In the genomic region with DNA sequence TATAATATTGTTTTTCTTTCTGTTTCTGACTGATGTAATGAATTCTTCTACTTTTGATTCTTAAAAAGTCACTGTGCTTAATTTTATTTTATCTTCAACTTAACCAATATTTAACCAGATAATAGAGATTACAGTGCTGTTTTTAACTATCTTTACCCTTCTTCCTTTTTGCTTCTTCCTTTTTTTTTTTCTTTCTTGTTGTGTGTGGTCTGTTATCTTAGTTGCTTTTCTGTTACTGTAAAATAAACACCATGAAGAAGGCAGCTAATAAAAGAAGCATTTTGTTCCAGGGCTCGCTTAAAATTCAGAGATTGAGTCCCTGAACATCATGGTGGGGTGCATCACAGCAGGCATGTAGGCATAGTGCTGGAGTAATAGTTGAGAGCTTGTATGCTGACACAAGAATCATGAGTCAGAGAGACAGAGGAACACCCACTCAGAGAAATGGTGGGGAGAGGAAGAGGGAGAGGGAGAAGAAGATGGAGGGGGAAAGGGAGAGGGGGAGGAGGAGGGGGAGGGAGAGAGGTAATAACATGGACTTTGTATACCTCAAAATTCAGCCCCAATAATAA, we compare ENCODE assay signal across 19 mouse cellular contexts.
"Had no signal": no experiment of that assay in that cellular context is flagged by ENCODE, and none has a peak within 500 bp of the region (broad histone marks: within the 10 kb centered on the region; RNA-seq: fewer than 3 reads in every experiment).

No protein-coding gene starts in this region.

- ATAC-seq: lung, postnatal 0 days; midbrain, embryonic 16.5 days had no signal

- H3K27ac ChIP-seq: liver, embryonic 14.5 days; lung, embryonic 15.5 days; midbrain, embryonic 10.5 days; midbrain, embryonic 12.5 days; neural tube, embryonic 13.5 days; neural tube, embryonic 15.5 days had no signal

- H3K27me3 ChIP-seq: lung, embryonic 15.5 days; midbrain, embryonic 12.5 days; neural tube, embryonic 13.5 days; neural tube, embryonic 15.5 days had no signal

- H3K36me3 ChIP-seq: lung, embryonic 15.5 days; midbrain, embryonic 10.5 days; midbrain, embryonic 12.5 days; neural tube, embryonic 13.5 days; neural tube, embryonic 15.5 days had no signal

- H3K9ac ChIP-seq: liver, embryonic 14.5 days; lung, embryonic 15.5 days; midbrain, embryonic 12.5 days; neural tube, embryonic 13.5 days; neural tube, embryonic 15.5 days had no signal

- H3K4me1 ChIP-seq: lung, embryonic 15.5 days; midbrain, embryonic 10.5 days; midbrain, embryonic 12.5 days; neural tube, embryonic 13.5 days; neural tube, embryonic 15.5 days had no signal

- DNase-seq: lung, adult 18-20 months; lung, postnatal 4 days; midbrain, embryonic 14.5 days; retina, postnatal 1 day; right cerebral cortex, adult 18-20 months; right cerebral cortex, postnatal 25 days; right cerebral cortex, postnatal 4 days; spleen, adult 18-20 months; thymus, postnatal 14 days; thymus, postnatal 36 days had no signal

- H3K9me3 ChIP-seq: lung, embryonic 15.5 days; midbrain, embryonic 10.5 days; midbrain, embryonic 12.5 days; neural tube, embryonic 13.5 days; neural tube, embryonic 15.5 days had no signal

- H3K4me3 ChIP-seq: lung, embryonic 15.5 days; midbrain, embryonic 10.5 days; midbrain, embryonic 12.5 days; myocyte; neural tube, embryonic 13.5 days; neural tube, embryonic 15.5 days had no signal
